Mouse (Mus musculus): Measurements from ENCODE around the gene Rrn3. TPM values are rescaled to one million over a fixed set of nuclear protein-coding genes. Genes with fewer than 3 reads are reported as not detected.
"Not testable (repeated sequence)": the region's sequence is repeated elsewhere in the genome, so short reads cannot be mapped to it uniquely, and the experiment has no call there.

Gene Rrn3
- 96.1 and 96.2 TPM in 2 replicates for polyA plus RNA-seq (2016; fragmentation: Nextera tagmentation; extraction: Ambion mirVana)

- Histone ChIP-seq H3K27me3 (ENCODE audit: poor library complexity, severe bottlenecking) (no peaks in the 10 kb centered on the region), H3K4me3 (peak within 1 kb of the TSS; percentile 89), H3K9me3 (peaks cover 17% of the 10 kb centered on the region; the same call in 1 of the 2 replicates), H3K36me3 (replicated peaks) (peaks cover 41% of the 10 kb centered on the region), H3K4me1 (peaks cover 28% of the 10 kb centered on the region), H3K27ac (peak within 1 kb of the TSS; percentile 94)
- peak; percentile 85 for DNase-seq (ENCODE audit: extremely low spot score, low spot score)
- WGBS: under 1% methylated on average over 57 of the region's 57 CpGs
These were observed at the start of gene Rrn3 for GRCm38 (mm10) chr16:13780353-13781036. Rrn3 (plus strand) TSS chr16:13780708.

- Histone ChIP-seq H3K4me1 (peaks cover 8% of the 10 kb centered on the region), H3K27ac (no peak overlapping the region), H3K27me3 (ENCODE audit: poor library complexity, severe bottlenecking) (peaks cover 17% of the 10 kb centered on the region; the same call in 1 of the 2 replicates), H3K36me3 (replicated peaks) (no peaks in the 10 kb centered on the region), H3K9me3 (no peaks in the 10 kb centered on the region), H3K4me3 (no peak overlapping the region)
- no peak for DNase-seq (ENCODE audit: extremely low spot score, low spot score)
- 79% methylated on average over 3 of the region's 3 CpGs for WGBS
These were observed 47.7 kb upstream of the Rrn3 start for GRCm38 (mm10) chr16:13732786-13733185.

GRCm38 (mm10) chr16:13733518-13734137 lies 46.9 kb upstream of the Rrn3 start:
- Histone ChIP-seq H3K36me3 (replicated peaks) (no peaks in the 10 kb centered on the region), H3K27ac (no peak overlapping the region), H3K27me3 (ENCODE audit: poor library complexity, severe bottlenecking) (peaks cover 17% of the 10 kb centered on the region; the same call in 1 of the 2 replicates), H3K9me3 (no peaks in the 10 kb centered on the region), H3K4me3 (no peak overlapping the region), H3K4me1 (peaks cover 8% of the 10 kb centered on the region)
- DNase-seq (ENCODE audit: extremely low spot score, low spot score): peak; percentile 72
- WGBS: 30% methylated on average over 9 of the region's 9 CpGs

- DNase-seq (ENCODE audit: extremely low spot score, low spot score): no peak
- WGBS: 91% methylated on average over 8 of the region's 8 CpGs
- Histone ChIP-seq H3K27ac (no peak overlapping the region), H3K4me3 (no peak overlapping the region), H3K36me3 (replicated peaks) (no peaks in the 10 kb centered on the region), H3K9me3 (no peaks in the 10 kb centered on the region), H3K27me3 (ENCODE audit: poor library complexity, severe bottlenecking) (0 out of 2 replicates have a peak, but pooled peaks cover 3% of the 10 kb centered on the region), H3K4me1 (peaks cover under 1% of the 10 kb centered on the region; the same call in 1 of the 2 replicates)
These were observed 44.5 kb upstream of the Rrn3 start for GRCm38 (mm10) chr16:13735977-13736376.

GRCm38 (mm10) chr16:13739044-13739443 lies 41.5 kb upstream of the Rrn3 start:
- not testable (repeated sequence) for H3K27me3 ChIP-seq (ENCODE audit: poor library complexity, severe bottlenecking); H3K36me3 ChIP-seq (replicated peaks); H3K27ac ChIP-seq; H3K9me3 ChIP-seq; H3K4me3 ChIP-seq; DNase-seq (ENCODE audit: extremely low spot score, low spot score); H3K4me1 ChIP-seq
- 65% methylated on average over 4 of the region's 4 CpGs for WGBS

- 79% methylated on average over 2 of the region's 2 CpGs for WGBS
- Histone ChIP-seq H3K4me1 (no peaks in the 10 kb centered on the region), H3K27me3 (ENCODE audit: poor library complexity, severe bottlenecking) (no peaks in the 10 kb centered on the region), H3K9me3 (no peaks in the 10 kb centered on the region), H3K27ac (no peak overlapping the region), H3K4me3 (no peak overlapping the region), H3K36me3 (replicated peaks) (no peaks in the 10 kb centered on the region)
- DNase-seq (ENCODE audit: extremely low spot score, low spot score): no peak
These were observed 39.7 kb upstream of the Rrn3 start for GRCm38 (mm10) chr16:13740844-13741243.

GRCm38 (mm10) chr16:13747708-13748107 lies 32.8 kb upstream of the Rrn3 start:
- 95% methylated on average over 8 of the region's 8 CpGs for WGBS
- H3K4me3 ChIP-seq: no peak overlapping the region
- no peak overlapping the region for H3K27ac ChIP-seq
- DNase-seq (ENCODE audit: extremely low spot score, low spot score): no peak
- H3K4me1 ChIP-seq: peaks cover 4% of the 10 kb centered on the region; the same call in 1 of the 2 replicates
- H3K36me3 ChIP-seq (replicated peaks): no peaks in the 10 kb centered on the region
- H3K9me3 ChIP-seq: no peaks in the 10 kb centered on the region
- no peaks in the 10 kb centered on the region; the same call in 1 of the 2 replicates for H3K27me3 ChIP-seq (ENCODE audit: poor library complexity, severe bottlenecking)

- no peaks in the 10 kb centered on the region for H3K36me3 ChIP-seq (replicated peaks)
- DNase-seq (ENCODE audit: extremely low spot score, low spot score): no peak
- no peak overlapping the region for H3K27ac ChIP-seq
These were observed 32.4 kb upstream of the Rrn3 start for GRCm38 (mm10) chr16:13748124-13748523.

GRCm38 (mm10) chr16:13748813-13749212 lies 31.7 kb upstream of the Rrn3 start:
- DNase-seq (ENCODE audit: extremely low spot score, low spot score); H3K4me1 ChIP-seq; H3K4me3 ChIP-seq; H3K9me3 ChIP-seq; H3K27me3 ChIP-seq (ENCODE audit: poor library complexity, severe bottlenecking); H3K36me3 ChIP-seq (replicated peaks); H3K27ac ChIP-seq: not testable (repeated sequence)
- 17% methylated on average over 10 of the region's 10 CpGs for WGBS

More at GRCm38 (mm10) chr16:13748124-13748523, 32.4 kb upstream of the Rrn3 start:
- Histone ChIP-seq H3K27me3 (ENCODE audit: poor library complexity, severe bottlenecking) (no peaks in the 10 kb centered on the region; the same call in 1 of the 2 replicates), H3K9me3 (no peaks in the 10 kb centered on the region), H3K4me3 (no peak overlapping the region), H3K4me1 (peaks cover 4% of the 10 kb centered on the region; the same call in 1 of the 2 replicates)
- WGBS: 71% methylated on average over 3 of the region's 3 CpGs

- Histone ChIP-seq H3K36me3 (replicated peaks) (no peaks in the 10 kb centered on the region), H3K27ac (no peak overlapping the region), H3K27me3 (ENCODE audit: poor library complexity, severe bottlenecking) (no peaks in the 10 kb centered on the region; the same call in 1 of the 2 replicates), H3K9me3 (no peaks in the 10 kb centered on the region), H3K4me3 (no peak overlapping the region), H3K4me1 (peaks cover 5% of the 10 kb centered on the region)
- WGBS: 44% methylated on average over 5 of the region's 5 CpGs
- no peak for DNase-seq (ENCODE audit: extremely low spot score, low spot score)
These were observed 31.2 kb upstream of the Rrn3 start for GRCm38 (mm10) chr16:13749306-13749705.

- H3K9me3 ChIP-seq: no peaks in the 10 kb centered on the region
- H3K27ac ChIP-seq: no peak overlapping the region
- WGBS: 53% methylated on average over 3 of the region's 3 CpGs
- no peak for DNase-seq (ENCODE audit: extremely low spot score, low spot score)
- peaks cover 11% of the 10 kb centered on the region for H3K4me1 ChIP-seq
- no peak overlapping the region for H3K4me3 ChIP-seq
- H3K27me3 ChIP-seq (ENCODE audit: poor library complexity, severe bottlenecking): peaks cover 4% of the 10 kb centered on the region
- no peaks in the 10 kb centered on the region for H3K36me3 ChIP-seq (replicated peaks)
These were observed 30.5 kb upstream of the Rrn3 start for GRCm38 (mm10) chr16:13749981-13750380.

GRCm38 (mm10) chr16:13750626-13751025 lies 29.9 kb upstream of the Rrn3 start:
- Histone ChIP-seq H3K4me1 (peaks cover 13% of the 10 kb centered on the region), H3K4me3 (no peak overlapping the region), H3K27ac (no peak overlapping the region), H3K27me3 (ENCODE audit: poor library complexity, severe bottlenecking) (peaks cover 8% of the 10 kb centered on the region), H3K36me3 (replicated peaks) (no peaks in the 10 kb centered on the region), H3K9me3 (no peaks in the 10 kb centered on the region)
- no peak for DNase-seq (ENCODE audit: extremely low spot score, low spot score)
- 95% methylated on average over 13 of the region's 13 CpGs for WGBS

GRCm38 (mm10) chr16:13753986-13754385 lies 26.5 kb upstream of the Rrn3 start:
- H3K4me3 ChIP-seq: peak overlapping the region; percentile 61
- H3K9me3 ChIP-seq: no peaks in the 10 kb centered on the region
- no peaks in the 10 kb centered on the region for H3K36me3 ChIP-seq (replicated peaks)
- DNase-seq (ENCODE audit: extremely low spot score, low spot score): no peak
- peaks cover 14% of the 10 kb centered on the region for H3K27me3 ChIP-seq (ENCODE audit: poor library complexity, severe bottlenecking)
- H3K4me1 ChIP-seq: peaks cover 10% of the 10 kb centered on the region
- 84% methylated on average over 8 of the region's 8 CpGs for WGBS
- 0 out of 2 replicates have a peak overlapping the region, but pooled peaks have one; percentile 25 for H3K27ac ChIP-seq
